Mouse (Mus musculus): ENCODE results near the gene Pla2r1. TPM values are rescaled to one million over a fixed set of nuclear protein-coding genes. Genes with fewer than 3 reads are reported as not detected.

The Pla2r1 gene
- not detected in 2 replicates for polyA plus RNA-seq (2012; ENCODE audit: low replicate concordance)

DNA sequence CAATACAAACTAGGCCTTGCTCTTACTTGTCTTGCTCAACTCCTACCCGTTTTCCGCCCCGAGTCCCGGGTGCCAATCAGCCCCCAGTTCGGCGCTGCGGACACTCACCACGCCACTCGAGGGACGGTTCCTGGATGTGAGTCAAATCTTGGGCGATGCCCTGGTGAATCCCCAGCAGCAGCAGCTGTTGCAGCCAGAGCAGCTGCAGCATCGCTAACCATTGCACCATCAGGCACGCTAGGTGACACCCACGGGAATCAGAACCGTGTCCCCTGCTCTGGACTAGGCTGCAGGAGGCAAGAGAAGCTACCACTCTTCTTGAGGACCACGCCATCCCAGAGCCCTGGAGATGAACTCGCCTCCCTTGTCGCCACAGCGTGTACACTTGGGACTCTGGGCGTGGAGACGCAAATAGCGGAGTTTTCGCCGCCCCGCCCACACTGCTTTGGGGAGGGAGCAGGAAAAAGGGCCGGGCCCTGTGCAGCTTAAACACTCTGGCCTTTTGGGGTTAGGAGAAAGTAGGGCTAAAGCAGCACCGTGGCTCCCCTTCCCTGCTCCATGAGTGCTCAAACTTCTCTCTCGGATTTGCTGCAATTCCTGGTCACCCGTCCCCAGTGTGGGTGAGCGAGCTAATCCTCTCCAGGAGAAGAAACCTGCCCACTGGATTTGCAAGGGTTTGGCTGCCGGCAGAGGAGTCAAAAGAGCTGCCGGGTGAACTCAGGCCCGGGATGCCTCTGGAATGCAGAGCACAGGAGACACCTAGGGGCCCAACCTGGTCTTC, at the start of gene Pla2r1:
Gene Pla2r1, minus strand, starts transcription at position 407 of the 781 bp plus-strand sequence.

DNA sequence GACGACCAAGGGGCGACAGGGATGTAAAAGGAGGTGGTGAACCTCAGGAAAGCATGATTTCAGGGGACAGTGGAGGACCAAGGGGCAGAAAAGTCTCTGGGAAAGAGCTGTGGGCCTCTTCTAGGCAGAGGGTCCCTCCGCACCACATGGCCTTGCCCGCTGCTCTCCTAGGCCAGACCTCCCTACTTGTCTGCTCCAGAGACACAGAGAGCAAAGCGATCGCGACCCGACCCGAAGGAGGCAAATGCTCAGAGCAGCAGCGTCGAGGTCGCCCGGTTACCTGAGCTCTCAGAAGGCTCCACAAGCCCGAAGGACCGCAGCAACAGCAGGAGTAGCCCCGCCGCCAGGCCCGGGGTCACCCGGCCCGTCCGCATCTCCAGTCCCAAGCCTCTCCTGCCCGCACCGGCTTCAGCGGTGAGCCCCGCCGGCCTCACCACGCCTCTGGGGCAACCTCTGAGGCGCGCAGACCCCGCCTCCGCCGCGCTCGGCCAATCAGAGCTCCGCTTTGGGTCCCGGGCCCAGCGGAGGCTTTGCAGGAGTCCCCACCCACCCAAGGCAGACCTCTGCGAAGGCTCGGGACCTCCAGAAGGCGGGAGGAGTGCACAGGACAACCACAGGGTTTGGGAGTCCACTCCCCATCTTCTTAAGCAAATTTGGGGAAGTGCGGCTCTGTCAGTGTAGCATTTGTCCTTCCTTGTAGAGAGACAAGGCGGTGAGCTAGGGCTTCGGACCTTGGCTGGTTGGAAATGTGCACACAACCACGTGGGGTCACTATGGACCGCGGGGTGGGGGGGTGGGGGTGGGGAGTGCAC, 170.0 kb downstream of the Pla2r1 start, which contains the start of gene Ly75:
Gene Ly75, minus strand, starts transcription at position 446 of the 812 bp plus-strand sequence.

Other genes with a start within 250 kb of the Pla2r1 start
- gene Ly75, start 170.0 kb downstream of the Pla2r1 start, polyA plus RNA-seq (2012; ENCODE audit: low replicate concordance), result 0.25 and 0.36 TPM in 2 replicates
- 0.03 TPM in 1 of 2 replicates, not detected in the other for gene Itgb6, start 169.3 kb upstream of the Pla2r1 start, polyA plus RNA-seq (2012; ENCODE audit: low replicate concordance)